Mouse (Mus musculus): Measurements from ENCODE around the gene Nek6.
A peak's percentile ranks its signal among the peaks of the same experiment; 100 is the strongest.

Gene Nek6

DNA sequence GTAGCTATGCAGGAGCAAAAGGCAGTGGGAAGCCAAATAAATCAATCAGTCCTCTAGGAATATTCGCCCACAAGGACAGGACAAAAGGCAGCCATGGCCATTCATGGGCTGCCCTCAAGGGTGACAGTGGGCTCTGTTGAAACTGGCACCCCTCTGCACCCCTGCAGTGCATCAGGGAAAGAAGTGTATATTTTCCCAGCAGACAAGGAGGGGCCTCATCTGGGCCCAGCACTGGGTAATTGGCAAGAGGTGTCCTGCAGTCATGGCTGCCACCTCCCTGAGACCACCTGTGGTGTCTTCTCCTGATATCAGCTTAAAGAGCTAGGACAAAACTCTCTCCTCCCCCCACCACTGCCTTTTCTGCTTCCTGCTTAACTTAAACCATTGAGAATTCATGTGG, 68.1 kb downstream of the Nek6 start:
- DNase-seq: no peak

DNA sequence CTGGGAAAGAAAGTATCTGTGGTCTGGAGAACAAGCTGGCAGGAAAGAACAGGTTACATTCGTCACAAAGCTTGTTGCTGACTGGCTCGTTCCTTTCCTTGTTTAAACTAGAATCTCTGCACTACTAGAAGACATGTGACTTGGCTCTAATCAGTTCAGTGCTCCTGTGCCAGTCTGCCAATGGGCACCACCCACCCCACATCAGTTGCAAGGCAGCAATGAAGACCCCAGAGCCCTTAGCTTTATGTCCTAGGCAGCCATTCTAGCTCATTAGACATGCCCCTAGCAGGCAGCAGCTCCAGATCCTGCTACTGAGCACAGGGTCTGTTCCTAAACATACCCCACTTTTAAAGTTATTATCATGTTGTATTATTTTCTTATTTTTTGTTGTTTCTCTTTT, 72.5 kb downstream of the Nek6 start:
- no peak for DNase-seq

DNA sequence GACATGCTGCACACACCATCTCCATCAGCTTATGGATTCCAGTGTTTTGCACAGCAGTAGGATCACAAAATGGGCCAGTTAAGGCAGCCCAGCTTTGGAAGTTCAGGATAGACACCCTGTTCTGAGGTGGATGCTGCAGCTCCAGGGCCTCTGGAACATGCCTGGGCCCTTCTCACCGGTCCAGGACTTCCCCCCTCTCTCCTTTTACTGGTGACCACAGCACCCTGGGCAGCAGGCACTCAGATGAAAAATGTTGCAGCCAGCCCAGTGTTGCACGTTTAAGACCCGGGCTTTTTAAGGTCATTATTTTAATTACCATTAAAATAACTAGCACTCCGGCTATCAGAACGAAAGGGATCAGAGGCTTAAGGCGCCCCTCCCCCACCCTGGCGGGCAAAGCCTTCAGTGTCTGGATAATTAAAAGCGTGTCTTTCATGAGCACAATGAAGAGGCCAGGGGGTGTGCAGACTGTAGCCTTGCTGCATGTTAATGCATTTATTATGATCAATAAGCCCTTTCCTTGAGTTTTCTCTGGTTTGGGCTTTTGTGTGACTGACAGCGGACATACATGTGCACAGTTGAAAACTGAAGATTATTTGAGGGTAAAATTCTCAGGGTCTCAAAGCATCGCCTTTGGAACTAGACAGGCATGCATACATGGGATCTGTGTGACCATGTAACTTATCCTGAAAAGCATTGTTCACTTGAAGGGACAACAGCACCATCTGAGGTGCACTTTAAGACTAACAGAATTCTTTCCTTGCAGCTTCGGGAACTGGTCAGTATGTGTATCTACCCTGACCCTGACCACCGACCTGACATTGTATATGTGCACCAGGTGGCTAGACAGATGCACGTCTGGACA, 73.3 kb downstream of the Nek6 start:
- DNase-seq: peak; percentile 35

DNA sequence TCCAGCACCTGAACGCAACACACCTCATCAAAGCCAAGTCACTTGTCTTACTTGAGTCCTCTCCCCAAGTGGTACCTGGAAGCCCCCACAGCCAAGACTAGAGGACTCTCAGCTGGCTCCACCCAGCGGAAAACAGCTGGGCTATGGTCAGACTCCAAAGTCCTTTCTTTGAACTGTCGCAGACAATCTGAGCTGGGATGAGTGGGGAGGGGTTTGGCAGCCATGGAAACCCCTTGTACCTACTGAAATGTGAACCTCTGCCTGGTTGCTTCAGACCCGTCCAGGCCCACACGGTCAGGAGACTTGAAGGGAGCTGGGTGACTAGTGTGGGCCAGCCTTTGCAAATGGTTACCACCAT, 73.9 kb downstream of the Nek6 start:
- peak; percentile 39 for DNase-seq

DNA sequence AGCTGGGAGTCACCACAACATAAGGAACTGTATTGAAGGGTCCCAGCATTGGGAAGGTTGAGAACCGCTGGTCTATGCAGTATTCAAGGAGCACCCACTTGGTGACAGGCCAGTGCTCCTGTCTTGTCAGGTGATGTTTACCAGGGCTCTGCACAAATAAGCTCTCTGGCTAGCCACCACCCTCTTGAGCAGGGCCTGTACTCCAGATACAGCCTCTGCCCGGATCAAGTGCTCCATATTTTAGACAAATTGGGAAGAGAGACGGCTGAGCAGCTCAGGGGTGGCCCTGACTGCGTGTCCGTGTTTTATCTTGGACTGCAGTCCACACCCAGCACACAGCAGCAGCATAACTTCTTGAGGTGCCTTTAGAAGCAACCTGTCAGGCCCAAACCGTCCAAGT, 75.3 kb downstream of the Nek6 start:
- DNase-seq: no peak

DNA sequence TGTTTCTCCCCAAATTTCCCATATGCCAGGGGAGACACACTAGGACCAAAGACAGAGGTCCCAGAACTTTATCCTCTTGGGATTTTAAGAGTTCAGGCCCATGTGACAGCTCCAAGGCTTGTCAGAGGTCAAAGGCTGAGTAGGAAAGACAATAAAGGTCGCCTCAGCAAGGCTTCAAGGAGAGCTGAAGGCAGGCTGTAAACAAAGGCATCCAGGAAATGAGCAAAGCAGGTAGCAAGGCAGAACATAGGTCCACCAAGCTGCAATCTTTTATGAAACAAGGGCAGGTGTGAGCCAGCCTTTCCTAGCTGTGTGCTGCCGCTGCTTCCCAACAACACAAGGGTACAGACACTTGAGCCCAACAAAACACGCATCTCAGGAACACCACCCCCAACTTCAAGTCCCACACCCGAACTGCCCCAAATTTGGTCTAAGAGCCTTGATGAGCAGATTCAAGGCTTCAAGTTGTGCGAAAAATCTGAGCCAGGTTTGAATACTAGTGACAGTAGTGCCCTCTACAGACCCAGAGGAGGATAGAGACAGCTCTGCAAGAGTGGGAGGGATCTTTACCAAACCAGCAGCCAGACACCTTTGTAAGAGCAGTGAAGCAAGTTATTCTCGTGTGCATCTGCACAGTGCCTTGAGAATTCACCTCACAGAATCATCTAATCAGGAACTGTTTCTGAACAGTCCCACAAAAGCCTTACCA, 80.5 kb downstream of the Nek6 start:
- DNase-seq: no peak

DNA sequence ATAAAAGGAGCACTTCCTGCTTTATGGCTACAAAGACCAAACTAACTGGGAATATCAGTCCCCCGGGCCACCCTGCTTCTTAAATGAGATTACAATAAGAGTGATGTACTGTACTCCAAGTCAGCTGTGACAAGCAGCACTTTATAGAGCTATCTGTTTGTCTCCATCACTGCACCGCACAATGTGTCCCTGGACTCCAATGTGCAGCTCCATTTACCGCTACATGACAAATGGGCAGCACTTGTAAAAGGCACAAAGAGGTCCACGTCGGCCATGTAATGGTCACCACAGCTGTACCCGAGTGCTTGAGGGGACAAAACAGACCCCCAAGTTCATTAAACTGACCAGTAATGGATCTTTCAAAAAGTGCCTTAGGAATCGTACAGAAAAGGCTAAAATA, 83.4 kb downstream of the Nek6 start:
- DNase-seq: no peak

DNA sequence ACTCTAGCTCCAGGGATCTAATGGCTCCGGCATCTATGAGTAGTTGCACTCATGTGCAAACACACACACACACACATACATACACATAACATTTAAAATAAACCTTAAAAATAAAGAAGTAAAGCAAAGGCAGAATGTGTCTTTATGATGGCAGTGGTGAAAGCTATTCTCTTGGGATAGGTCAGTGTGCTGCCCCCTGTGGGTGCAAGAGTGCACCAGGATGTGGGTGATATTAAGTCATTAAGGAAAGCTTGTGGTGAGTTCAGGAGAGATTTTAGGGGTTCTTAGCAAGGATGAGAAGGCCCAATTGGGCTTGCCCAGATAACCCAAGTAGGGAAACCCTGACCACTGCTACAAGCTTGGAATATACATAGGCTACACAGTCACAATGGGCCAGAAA, 86.5 kb downstream of the Nek6 start:
- peak; percentile 25 for DNase-seq

DNA sequence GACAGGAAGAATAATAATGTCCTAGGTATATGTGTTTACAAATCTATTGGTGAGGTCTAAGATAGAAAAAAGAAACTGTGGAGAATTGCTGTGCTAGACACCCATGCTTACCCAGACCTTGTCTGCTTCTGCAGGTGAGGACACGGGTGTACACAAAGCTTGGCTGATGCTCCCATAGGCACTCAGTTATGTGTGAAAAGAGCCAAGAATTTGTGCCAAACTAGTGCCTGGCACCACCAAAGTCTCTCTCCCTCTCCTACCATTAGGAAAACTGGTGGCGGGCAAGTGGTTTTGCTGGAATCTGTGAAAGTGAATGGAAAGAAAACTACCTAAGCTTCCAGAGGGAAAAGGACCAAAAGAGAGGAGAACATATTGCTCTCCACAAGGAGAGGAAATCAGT, 87.0 kb downstream of the Nek6 start:
- DNase-seq: no peak

DNA sequence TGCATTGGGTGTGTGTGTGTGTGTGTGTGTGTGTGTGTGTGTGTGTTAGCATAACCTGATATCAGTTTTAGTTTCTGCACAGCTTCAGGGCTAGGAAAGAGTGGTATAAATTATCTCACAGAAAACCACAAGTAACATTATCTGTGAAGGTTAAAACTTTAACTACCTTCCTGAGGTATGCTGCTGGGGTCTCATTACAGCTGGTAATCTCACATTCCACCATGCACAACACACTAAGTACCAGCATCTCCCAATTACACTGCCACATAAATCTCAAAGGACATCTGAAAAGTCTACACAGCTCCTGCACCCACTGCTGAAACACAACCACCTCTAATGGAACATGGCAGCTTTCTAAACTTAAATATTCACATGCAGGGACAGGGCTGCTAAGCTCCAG, 89.4 kb downstream of the Nek6 start:
- DNase-seq: no peak

DNA sequence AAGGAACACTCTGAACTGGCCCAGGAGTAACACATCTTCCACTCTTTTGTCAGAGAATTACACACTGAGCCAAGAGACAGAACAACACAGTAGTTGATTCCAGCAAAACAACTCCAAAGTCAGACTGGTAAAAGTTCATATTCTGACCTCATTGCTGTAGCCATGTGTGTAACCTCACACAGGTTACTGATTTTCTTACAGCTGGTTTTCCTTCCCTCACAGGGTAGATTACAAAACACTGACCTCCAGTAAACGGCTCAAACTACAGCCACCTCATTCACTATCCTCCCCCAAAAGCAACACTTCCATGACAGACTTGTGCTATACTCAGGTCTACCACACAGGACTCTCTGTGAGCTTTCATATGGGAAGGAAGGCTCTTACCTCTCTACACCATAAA, 96.3 kb downstream of the Nek6 start:
- DNase-seq: no peak

DNA sequence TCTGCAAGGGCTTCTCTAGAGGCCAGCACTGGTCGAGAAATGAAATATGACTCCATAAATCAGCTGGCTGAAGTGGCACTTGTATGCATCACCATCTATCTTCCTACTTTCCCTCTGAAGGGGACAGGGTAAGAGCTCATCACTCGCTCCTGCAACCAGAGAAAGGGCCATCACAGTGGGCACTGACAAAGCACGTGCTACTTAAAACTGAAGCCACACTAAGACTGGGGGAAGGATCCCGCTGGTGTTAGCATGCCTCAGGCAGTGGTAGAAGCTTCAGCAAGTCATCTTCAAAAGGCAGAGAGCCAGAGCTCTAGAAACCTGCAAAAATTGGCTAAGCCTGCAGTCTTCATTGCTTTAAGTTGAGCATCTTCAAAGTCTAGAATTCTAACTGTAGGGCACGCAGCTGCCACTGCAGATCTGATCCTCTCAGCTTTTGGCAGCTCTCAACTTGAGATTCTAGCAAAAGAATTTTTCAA, 97.4 kb downstream of the Nek6 start:
- no peak for DNase-seq

DNA sequence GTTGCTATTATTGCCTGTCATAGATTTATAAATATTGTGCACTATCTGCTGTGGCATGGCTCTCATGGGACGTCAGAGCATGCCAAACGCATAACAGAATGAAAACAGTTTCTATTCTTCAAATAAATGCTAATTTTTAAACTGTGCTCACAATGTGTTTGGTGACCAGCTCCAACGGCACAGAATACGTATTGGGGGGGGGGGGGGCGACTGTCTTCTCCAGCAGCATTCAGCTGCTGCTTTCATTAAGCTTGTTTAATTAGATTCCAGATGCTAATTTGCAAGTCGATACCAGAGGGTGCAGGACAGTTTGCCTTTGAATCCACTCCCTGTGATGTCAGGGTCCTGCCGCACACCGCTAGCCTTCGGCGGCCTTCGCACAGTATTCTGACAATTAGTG, 97.9 kb downstream of the Nek6 start:
- DNase-seq: no peak

DNA sequence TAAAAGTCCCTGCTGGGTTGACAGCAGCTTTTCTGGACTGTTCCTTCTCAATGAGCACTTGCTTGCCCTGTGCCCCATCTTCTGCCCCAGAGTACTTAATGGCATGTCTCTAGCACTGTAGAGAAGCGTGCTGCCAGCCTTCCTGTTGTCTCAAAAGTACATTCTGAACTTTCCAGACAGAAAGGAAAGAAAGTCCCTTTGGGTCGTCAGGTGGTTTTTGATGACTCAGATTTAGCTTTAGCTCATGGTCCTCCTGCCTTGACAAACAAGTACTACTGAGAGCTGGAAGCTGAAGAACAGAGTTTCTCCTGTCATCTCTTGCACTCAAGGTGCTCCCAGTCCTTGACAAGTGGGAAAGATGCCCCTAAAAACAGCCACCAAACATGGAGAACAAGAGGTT, 98.7 kb downstream of the Nek6 start:
- no peak for DNase-seq

DNA sequence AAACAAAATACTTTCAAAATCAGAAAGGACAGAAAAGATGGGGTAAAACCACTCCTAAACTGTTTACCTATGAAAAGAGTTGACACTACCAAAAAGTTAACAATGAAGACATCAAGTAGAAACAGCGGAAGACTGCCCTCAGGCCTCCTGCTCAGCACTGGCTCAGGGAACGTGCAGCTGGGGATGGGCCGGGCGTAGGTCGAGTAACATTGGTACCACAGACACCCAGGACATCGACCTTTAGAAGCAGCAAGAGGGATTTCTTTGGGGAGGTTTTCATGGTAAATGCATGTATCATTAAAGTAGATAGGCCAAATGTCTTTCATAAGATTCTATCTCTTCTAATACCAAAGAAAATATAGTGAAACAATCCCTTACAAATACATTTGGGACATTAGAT, 101.2 kb downstream of the Nek6 start:
- DNase-seq: no peak

DNA sequence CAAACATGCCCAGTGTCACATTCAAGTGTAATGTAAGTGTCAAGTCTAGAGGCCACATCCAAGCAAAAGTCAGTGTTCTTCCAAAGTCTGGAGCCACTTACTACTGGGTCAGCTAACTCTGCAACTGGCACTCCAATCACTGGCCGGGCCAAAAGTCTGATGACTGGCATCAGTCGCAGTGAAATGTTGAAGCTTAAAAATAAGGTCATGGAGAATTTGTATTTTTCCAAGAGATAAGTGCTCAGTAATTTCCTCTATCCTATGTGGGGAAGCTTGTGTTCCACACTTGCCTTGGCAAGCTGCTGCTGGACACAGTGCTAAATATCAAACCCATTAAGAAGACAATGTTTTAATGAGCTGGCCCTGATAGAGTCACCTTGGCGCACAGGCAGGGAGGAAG, 102.1 kb downstream of the Nek6 start:
- DNase-seq: no peak

DNA sequence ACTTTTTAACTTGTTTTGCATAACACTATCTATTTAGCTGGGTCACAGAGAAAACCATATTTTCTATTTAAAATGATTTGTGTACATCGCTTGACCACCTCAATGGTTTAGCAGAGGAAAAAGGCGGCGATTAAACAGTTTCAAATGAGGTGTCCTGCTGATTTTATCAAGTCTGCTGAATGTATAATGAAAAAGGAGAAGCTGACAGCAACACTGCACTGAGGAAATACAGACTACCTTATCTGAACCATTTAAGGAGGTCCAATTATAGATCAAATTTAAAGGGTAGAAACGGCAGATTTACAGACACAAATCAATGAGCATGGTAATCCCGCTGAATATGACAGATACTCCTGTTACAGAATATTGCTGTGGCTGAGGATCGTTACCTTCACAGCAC, 103.0 kb downstream of the Nek6 start:
- DNase-seq: no peak

DNA sequence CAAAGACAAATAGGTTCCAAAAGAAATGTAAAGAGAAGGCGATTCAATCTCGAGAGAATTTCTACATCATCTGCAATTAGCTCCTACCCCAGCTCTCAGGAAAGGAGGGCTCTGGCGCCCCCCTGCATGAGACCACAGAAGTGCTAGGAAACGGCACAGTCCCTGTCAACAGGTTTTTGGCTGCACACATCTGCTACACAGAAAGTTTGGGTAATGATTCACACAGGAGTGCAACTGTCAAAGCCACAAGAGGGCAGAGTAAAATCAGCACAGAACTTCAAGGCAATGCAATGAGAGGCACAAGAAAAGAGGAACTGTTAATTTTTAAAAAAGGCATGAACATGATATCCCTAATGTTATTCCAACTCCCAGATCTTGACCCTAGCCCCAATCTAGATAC, 104.6 kb downstream of the Nek6 start:
- DNase-seq: peak; percentile 34

DNA sequence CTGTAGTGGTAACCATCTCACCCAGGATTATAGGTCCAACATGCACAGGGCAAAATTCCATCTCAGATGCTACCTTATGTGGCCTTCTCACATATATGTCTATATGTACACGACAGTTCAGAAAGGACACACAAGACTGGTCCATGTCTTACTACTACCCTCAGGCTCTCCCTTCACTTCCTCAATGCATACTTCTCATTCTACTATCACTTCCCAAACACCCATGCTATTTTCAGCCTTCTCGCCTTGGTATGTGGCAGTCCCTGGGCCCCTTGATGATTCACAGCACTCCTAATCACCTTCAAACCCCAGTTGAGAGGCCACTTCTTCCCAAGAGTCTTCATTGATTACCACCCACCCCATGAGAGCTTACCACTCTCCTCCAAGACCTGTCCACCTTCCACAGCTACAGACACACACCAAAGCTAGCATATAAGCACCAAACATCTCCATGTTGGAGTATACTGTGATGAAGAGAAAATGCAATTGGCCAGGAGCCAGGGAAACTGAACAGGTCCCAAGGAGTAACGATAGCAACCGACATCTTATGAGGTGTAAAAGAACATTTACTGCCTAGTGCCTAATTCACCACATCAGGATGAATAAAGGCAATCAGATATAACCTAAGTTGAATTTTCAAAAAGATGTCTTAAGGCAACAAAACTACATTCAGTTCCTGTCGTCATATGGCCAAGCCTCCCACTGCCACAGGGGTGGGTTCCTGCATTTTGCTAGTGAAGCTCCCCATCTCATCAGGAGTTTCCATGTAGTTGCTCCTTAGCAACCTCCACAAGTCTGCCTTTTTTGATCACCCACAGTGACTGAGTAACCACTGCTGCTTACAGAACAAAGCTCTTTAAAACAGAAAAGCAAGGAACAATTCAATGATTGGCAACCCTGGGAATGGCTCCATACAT, 105.8 kb downstream of the Nek6 start:
- no peak for DNase-seq

DNA sequence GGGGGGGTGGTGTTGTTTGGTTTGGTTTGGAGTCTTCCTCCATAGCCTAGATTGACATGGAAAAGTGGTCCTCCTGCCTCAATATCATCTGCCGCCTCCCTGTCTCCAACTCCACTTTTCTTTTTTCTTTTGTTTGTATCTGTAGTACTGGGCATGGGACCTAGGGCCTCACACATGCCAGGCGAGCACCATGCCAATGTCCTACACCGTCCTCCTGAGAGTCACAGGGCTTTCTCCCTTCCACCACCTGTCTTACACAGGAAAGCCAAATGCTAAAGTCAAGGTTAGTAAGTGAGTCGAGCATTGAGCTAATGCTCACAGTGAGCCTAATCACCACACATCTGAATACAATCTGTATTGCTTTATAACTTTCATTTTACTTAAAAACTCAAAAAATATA, 108.3 kb downstream of the Nek6 start:
- no peak for DNase-seq

DNA sequence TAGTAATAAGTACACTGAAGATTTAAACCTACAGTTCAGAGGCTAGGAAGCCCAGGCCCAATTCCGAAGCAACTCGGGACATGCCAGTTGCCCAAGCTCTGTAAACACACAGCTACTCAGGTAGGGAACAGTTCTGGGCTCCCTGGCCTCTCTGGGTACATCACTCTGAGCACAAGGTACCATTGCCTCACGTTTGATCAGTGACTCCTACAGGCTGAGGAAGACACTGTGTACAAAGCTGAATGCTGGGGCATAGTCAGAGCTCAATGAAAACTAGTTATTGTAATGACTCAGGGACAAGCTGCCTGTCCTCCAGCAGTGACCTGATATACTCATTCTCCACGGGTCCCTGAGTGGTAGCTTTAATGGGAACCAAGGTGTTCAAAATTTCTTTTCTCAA, 109.6 kb downstream of the Nek6 start:
- DNase-seq: no peak

DNA sequence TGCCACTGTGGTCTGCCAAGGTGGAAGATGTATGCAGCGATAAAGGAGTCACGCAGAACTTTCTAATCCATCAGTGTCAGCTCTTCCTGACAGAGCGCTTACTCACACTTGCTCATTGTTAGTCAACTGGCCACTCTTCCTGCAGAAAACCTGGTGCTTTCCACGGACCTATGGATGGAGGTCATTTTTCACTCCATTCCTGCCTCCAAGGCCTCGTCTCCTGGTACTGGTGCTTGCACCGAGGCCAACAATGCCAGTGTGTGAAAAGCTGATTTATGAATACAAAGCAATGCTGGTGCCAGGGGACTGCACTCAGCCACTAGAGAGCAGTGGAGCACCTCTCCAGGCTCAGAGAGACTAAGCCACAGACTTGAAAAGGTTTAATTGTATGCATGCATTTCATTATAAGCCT, 110.2 kb downstream of the Nek6 start:
- peak; percentile 30 for DNase-seq

DNA sequence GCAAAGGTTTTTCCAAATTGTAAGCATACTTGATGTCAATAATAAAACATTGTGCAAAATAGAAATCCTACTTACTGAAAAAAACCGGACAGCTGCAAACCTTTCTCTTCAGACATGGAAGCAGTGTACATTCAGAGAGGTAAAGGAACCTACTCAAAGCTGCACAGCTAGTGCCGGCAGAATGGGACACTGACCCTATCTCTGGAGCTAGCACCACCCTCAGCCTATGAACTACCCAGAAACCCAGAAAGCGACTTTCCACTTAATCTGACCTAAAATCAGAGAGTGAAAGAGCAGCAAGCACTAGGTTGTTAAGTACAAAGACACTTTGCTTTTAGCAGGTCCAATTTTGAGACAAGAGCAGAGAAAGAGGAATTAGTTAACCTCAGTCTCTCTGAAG, 112.0 kb downstream of the Nek6 start:
- DNase-seq: no peak
